Mouse (Mus musculus) adrenal gland, adult (tissue): ENCODE data around the gene Sertad2.

Source experiments
- DNase-seq, 2 experiments: peaks; one replicate each; pipeline ENCODE4 v3.0.0; 2022 to 2023; ENCODE audit warnings: low spot score in 1 of 2; ENCODE audit not compliant: inconsistent age in 2 of 2

Gene Sertad2

DNA sequence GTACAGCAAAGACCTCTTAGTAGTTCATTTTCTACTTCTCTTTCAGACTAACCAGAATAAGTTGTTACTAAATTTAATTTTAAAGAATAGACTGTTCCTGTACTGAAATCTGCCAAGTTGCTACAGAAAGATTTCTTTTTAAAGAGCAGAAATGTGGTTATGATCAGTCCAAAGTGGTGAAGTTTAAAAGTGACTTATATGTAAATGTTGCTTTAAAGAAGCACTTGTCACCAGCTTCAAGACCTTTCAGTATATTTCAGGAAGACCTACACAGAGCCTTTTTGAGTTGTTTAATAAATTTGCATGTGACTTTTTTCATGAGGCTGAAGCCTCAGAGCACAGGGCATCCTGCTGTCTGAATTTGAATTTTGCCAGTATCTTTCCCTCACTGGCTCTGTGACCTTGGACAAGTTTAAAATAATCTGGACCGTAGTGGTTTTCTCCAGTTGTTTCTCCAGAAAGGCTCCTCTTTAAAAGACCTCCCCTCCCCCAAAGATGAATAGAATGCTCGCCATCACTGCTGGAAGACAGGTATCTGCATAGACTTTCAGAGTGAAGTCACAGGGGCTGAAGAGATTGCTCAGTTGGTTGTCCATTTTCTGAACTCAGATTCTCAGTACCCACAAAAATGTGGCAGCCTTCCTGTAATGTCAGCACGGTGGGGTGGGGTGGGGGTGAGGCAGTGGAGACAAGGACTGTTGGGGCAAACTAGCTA, 1.9 kb downstream of the Sertad2 start:
- DNase-seq: no peak

DNA sequence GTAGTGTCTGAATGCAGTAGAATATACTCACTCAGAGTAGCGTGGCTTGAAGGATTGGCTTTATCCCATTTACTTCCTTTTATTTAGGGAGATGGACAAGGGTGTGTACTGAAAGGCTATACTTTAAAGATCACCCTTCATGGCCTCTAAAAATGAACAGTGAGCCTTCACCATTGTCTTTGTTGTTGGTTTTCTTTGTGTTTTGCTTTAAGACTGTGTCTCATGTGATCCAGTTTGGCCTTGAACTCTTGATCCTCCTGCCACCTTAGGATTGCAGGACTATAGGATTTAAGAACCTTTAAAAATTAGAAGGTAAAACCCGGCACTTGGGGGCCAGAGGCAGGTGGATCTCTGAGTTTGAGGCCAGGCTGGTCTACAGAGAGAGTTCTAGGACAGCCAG, 6.4 kb downstream of the Sertad2 start:
- DNase-seq: no peak

DNA sequence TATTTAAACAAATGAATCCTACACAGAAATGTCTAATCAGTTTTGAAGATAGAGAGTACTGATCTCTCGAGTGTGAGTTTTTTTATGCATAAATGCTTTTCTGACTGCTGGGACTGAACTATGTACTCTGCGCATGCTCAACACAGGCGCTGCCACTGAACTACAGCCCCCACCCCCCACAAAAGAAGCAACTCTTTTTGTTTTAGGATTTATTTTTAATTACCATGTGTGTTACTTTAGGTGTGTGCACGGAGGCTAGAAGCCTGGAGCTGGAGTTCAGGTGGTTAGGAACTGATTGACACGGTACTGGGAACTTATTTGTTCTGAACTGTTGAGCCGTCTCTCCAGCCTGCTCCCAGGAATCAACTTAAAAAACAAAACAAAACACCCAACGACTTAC, 7.1 kb downstream of the Sertad2 start:
- no peak for DNase-seq

DNA sequence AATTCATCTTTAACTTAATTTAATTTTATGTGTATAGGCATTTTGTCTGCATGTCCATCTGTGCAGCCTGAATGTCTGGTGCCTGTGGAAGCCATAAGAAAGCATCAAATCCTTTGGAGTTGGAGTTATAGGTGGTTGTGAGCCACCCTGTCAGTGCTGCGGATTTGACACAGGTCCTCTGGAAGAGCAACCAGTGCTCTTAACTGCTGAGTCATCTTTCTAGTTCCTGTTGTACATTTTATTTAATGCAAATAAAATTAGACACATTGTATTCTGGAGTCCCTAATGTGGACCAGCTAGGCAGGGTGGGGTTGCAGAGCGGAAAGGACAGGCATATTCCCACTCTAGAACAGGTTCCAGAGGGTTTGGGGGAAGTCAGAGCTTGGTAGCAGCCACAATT, 9.0 kb downstream of the Sertad2 start:
- no peak for DNase-seq

DNA sequence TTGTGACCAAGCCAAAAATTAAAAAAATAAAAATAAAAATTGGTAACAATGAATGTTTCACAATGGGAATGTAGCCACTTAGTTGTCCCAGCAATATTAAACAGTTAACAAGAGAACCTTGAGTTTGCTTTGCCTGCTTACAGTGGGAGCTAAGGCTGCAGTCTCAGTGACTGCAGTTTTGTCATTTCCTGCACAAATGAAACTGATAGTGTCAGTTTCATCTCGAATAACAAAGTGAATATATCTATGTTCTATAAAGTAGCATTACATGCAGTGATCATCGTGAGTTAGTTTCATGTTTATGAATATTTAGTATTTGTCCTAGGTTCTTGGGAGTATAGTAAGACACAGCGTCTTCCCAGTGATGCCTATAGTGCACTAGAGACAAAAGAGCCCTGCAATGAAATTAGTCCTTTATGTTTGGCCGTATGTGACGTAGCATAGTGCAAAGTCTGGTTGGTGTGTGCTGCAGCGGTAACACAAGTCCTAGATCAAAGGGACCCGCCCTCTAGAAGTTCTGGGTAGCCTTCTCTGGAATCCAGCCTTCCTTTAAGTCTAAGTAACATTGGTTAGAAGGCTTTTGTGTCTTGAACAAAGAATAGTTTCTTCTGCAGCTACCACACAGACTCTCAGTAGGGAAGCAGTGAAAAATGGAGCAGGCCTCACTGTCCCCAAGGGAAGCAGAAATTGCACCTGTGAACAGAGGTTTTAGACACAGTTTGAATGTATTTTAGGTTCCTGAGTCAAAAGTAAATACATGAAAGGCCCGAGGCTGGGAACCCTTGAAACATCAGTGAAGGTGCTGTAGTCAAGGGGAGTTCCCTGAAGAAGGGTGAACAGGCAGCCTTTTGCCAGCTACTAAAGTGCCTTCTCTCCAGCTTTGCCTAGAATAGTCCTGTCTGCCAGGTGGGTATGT, 10.0 kb downstream of the Sertad2 start:
- DNase-seq: no peak

DNA sequence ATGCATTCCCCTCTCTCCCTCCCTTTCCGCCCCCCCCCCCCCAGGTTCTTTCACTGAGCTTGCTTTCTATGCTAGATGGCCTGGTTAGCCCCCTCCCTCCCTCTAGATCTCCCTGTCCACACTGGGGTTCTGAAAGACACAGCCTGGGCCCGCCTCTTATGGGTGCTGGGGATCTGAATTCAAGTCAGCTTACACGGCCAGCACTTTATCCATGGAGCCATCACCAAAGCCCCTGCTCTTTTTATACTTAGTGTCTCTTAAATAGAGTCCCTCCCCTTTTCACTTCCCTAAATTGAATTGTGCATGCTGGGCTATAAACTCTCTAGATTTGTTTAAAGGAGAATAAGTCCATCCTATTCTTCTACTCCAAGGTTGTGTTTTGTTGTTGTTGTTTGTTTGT, 12.6 kb downstream of the Sertad2 start:
- DNase-seq: no peak

DNA sequence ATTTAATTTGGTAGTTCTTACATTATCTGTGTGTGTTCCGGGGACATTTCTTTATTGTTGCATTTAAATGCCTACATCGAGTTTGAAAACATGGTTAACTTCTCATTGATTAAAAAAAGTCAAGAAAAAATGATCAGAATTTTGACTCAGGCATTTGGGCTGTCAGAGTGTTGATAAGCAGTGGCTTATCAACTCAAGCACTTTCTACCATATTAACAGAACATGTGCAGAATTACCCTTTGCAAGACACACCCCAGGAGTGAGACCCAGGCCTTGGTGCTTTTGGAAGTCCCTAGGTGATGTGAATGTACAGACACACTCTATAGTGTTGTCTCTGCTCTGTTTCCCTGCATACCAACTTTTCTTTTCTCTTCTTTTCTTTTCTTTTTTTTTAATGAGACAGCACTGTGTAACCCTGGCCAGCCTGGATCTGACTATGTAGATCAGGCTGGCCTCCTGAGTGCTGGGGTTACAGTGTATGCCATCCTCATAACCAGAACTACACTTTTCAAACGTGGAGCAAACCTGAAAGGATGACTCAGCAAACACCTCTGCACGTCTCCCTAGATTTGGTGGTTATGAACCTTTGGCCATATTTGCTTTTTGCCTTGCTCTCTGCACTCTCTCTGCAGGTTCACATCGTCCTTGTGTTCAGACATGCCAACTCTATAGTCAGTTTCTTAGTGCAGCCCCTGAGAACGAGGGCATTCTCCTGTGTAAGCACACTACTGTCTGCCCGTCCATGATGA, 13.3 kb downstream of the Sertad2 start:
- no peak for DNase-seq

DNA sequence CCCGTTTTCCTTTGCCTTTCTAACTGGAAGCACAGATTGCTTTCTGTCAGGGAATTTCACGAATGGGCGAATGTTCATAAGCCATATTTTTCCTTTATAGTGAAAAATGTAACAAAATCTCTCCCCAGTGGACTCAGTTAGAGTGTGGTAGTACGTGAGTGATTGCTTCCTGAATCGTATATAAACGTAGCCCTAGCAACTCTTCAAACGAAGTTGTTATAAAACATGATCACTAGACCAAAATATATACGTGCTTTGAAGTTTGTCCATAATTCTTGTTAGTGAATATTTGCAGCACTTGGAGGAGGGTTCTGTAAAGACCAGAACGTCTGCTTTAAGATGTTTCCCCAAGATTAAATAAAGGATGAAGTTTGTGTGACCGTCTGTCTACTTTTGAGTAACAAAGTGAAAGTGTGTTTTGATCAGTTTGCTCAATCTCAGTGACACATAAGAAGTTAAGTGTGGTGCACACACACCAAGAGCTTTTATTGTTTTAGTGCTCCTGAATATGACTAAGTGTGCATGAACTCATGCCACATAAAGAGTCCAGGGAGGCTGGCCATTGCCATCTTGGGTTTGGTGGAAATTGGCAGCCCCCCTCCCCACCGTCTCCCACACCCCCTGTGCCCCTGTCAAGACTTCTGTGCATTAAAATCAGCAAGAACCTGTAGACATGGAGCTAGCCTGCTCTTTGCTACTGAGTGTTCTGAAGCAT, 16.3 kb downstream of the Sertad2 start:
- DNase-seq: no peak

DNA sequence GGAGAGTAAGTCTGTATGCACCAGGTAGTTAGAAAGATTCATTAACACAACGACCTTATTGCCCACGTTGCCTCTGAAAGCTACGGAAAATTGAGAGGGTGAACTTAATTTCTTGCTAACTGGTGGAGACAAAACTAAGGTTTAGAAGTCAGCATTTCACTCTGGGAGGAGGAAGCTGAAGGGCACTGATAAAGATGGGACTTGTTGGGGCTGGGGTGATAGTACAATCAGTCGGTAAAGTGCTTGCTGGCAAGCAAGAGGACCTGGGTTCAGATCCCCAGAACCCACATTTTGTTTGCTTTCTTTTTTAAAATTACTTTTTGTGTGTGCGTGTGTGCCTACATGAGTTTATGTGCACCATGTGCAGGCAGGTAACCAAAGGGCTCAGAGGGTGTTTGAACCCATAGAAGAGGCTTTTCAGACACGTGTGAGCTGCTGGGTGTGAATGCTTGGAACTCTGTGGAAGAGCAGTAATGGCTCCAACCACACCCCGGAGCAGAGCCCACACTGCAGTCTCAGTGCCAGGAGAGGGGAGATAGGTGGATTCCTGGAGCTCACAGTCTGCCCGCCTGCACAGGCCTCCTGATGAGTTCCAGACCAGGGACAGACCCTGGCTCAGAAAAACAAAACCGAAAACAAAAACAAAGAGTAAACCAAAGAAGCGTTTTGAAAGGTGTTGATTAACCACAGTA, 17.0 kb downstream of the Sertad2 start:
- no peak for DNase-seq

DNA sequence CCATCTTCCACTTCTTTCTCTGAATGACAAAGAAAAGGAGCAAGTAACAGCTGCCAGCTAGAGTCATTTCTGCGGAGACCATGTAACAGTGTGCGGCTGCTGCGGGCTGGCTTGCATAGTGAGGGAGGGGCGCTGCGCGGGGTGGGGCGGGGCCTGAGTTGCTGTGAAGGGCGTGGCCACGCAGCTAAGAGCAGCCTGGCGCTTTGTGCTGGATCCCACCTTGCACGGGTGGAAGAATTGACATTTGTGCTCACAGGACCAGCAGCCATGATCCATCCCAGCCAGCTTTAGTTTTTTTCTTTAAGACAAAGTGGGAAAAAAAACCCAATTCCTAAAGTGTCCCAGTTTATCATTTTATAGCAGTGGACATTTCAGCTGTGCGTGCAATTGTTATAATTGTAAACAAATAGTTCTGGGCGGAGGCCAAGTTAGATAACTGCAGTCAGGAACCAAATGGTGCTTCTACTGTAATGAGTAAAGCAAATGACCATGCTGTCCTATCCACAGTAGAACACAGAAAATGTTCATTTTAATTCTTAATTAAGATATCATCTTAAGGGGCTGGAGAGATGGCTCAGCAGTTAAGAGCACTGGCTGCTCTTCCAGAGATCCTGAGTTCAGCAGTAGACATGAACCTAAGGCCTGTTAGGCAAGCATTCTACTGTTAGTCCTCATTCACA, 18.4 kb downstream of the Sertad2 start:
- DNase-seq: peak; percentile 37 to 79

DNA sequence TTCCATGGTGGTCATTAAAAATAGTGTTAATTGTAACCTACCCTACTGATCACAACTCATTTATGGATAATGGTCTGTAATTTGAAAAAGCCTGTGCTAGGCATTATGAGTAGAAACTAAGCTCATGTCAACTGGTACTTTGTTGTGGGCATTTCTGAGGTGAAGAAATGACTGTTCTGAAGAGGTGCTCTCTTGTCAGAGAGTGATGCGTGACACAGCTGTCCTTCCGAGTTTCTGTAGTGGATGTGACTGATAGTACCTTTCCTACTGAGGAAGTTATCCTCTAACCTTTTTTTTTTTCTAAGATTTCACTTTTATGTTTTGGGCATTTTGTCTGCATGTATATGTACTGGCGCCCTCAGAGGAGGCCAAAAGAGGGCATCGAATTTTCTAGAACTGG, 22.0 kb downstream of the Sertad2 start:
- no peak for DNase-seq

DNA sequence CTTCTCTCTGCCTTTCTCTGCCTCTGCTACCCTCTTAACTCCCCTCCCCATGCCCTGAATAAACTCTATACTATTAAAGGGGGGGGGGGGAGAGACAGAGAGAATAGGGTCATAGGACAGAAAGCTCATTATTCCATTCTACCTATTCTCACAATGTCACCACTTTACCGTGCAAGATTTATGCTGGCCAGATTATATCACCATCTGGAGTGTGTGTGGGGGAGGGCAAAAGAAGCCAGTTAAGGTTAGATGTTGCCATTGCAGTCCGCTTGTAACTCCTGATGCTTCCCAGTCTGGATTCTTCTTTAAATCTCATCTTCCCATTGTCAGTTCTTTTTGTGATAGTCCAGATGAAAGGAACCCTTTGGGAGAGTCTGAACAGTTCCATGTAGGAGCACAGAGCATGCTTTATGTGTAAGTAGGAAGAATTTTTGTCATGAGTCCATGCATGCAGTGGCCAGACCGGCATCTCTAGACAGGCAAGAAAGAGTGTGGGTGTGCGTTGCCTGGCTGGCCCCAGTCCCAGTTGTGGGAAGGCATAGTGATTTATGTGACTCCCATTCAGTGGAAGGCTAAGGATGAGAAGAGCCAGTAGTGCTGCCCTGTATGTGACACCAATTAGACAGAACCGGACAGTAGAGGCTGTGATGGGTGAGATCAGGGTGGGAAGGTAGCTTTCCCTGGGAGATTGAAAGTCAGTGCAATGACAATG, 28.8 kb downstream of the Sertad2 start:
- peak; percentile 43 to 71 for DNase-seq

DNA sequence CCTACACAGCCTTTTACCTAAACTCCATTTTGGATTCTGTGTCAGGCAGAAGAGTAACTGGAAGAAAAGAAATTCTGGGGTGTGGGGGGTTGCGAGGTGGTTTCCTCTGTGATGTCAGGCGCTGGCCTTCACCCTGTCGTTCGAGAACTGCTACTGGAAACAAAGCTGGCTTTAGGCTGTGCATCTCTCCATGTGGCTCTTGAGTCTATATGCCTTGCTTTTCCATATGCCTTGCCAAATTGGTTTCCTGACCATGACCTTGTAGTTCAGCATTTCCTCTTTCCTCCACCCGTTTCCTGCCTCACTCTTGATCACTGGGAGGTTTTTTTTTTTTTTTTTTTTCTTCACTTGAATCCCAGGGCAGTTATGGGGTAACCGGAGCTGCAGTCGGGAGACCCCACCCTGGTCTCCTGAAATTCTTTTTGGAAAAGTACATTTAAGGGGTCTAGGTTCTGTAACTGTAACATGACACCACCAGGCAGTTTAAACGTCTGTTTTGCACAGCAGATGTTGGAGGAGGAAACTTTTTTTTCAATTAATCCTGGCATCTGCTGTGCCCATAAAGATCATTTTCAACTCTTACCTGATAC, 33.1 kb downstream of the Sertad2 start:
- no peak for DNase-seq

DNA sequence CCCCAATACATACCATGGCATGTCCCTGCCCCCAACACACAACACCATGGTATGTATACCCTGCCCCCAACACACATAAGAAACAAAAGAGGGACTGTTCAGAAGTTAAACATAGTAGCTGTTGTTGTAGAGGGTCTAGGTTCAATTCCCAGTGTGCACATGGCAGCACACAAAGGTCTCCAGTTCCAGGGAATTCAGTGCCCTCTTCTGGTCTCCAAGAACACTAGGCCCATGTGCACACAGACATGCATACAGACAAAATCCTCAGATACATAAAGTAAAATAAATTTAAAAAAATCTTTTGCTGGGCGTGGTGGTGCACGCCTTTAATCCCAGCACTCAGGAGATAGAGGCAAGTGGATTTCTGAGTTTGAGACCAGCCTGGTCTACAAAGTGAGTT, 39.7 kb downstream of the Sertad2 start:
- DNase-seq: no peak

DNA sequence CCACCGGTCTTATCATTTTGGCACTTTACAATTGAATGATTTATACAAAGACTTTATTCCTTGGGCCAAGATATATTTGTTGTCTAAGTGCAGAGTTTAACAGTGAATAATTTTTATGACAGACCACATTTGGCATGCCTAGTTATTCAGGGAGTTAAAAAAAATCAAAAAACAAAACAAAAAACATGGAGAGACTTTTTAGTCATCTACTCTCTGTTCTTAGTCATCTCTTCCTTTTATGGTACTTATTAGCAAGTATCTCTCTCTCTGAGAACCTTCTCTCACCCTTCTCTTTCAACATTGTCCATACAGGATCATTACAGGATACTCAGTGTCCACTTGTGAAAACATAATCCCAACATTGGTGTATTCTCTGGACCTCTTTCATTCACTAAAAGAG, 42.2 kb downstream of the Sertad2 start:
- DNase-seq: no peak

DNA sequence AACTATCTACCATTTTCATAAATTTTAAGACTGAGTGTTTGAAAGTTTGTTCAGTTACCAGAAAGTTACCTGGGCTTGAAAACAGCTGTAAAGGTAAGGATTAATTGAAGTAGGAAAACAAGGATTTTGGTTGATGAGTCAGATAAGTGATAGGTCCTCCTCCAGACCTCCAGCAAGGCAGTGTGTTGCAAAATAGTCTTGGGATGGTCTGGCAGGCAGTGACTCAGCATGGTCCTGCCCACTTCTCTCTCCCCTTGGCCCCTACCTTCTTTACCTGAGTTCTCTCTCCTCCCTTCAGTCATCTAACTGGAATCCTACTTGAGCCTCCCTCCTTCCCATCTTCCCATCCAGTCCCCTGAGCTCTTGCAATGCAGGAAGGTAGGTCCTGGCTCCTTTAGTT, 43.1 kb downstream of the Sertad2 start:
- peak; percentile 18 to 33 for DNase-seq

DNA sequence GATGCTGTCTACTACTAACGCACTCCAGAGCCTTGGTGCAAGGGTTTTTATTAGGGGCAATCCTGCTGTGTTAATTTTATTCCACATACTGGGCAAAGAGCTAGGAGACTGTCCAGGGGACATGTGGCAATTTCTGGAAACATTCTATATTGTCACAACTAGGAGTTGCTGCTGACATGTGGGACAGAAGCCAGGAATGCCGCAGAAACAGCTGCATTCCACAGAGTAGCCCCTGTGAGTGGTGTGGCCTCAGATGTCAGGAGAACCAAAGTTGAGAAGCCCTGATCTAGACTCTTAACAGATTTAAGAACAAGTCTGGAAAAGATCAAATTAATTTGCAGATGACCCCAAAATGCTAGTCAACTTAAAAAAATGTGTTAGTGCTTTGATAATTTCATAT, 46.3 kb downstream of the Sertad2 start:
- DNase-seq: no peak

DNA sequence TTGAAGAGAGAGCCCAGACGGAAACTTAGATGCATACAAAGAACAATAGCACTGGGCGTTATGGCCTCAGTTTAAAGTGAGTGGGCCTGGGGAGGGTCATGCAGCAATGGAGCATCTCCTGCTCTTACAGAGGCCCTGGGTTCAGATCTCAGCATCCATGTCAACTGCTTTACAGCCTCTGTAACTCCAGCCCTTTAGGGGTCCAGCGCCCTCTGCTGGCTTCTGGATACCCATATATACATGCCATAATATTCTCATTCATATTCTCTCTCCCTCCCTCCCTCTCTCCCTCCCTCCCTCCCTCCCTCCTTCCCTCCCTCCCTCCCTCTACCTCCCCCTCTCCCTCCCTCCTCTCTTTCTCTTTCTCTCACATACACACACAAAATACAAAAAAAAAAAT, 49.0 kb downstream of the Sertad2 start:
- no peak for DNase-seq
